Mouse (Mus musculus): Measurements from ENCODE around the gene Fyn. TPM values are rescaled to one million over a fixed set of nuclear protein-coding genes. Genes with fewer than 3 reads are reported as not detected.

Fyn gene
- total and polyA plus RNA-seq, 3 experiments: 14.9 to 42.4 (median 19.9) TPM

- in situ Hi-C loops (cut with MboI; ENCODE audit: low pct_ligation_motif_present, low pct_unique_long_range_greater_than_20kb, low sequenced_read_pairs): no loop called here
- no peak overlapping the region for H3K4me3 ChIP-seq (replicated peaks in 1 of 3; ENCODE audit: low read depth in 2 of 3, low read length in 2 of 3, poor library complexity in 1 of 3)
- peaks cover 0 to 43% of the 10 kb centered on the region in 2 experiments for H3K36me3 ChIP-seq (replicated peaks in 1 of 2; ENCODE audit: control insufficient read depth in 1 of 2, insufficient read depth in 1 of 2, low read length in 1 of 2)
These were observed 118.1 kb downstream of the Fyn start for GRCm38 (mm10) chr10:39486501-39487450.

GRCm38 (mm10) chr10:39487740-39488415, 119.2 kb downstream of the Fyn start:
- Histone ChIP-seq H3K27ac (ENCODE audit: insufficient read depth, low read depth) (no peak overlapping the region), H3K9ac (ENCODE audit: insufficient read depth, low read depth) (no peak overlapping the region), H3K4me2 (ENCODE audit: insufficient read depth, low read depth, poor library complexity, severe bottlenecking) (no peak overlapping the region), H3K79me2 (replicated peaks; ENCODE audit: control insufficient read depth, extremely low read depth, insufficient read depth, poor library complexity, severe bottlenecking) (no peaks in the 10 kb centered on the region), H3K36me3 (replicated peaks in 1 of 2; ENCODE audit: control insufficient read depth in 1 of 2, insufficient read depth in 1 of 2, low read length in 1 of 2) (peaks cover 0 to 37% of the 10 kb centered on the region in 2 experiments), H3K9me3 (replicated peaks; ENCODE audit: low read length) (peaks cover 8% of the 10 kb centered on the region), H3K4me1 (ENCODE audit: control insufficient read depth in 1 of 2, insufficient read depth in 2 of 2) (peaks cover 4 to 53% of the 10 kb centered on the region in 2 experiments), H3K4me3 (replicated peaks in 1 of 3; ENCODE audit: low read depth in 2 of 3, low read length in 2 of 3, poor library complexity in 1 of 3) (no peak overlapping the region), H3K27me3 (replicated peaks) (no peaks in the 10 kb centered on the region)
- in situ Hi-C loops (cut with MboI; ENCODE audit: low pct_ligation_motif_present, low pct_unique_long_range_greater_than_20kb, low sequenced_read_pairs) (no loop called here), dilution Hi-C loops (cut with MboI; ENCODE audit: extremely low pct_ligation_motif_present, extremely low pct_unique_long_range_greater_than_20kb, low sequenced_read_pairs) (no loop called here)
- TF ChIP-seq MYC (IDR thresholded peaks at IDR 0.05; ENCODE audit: low read depth, low read length) (no peak), ETS1 (conservative IDR thresholded peaks at IDR 0.05; ENCODE audit: low read depth, low read length) (no peak), CHD1 (IDR thresholded peaks at IDR 0.05; ENCODE audit: low read depth, low read length) (no peak), ZC3H11A (IDR thresholded peaks at IDR 0.05; ENCODE audit: low read depth, low read length) (no peak), HCFC1 (IDR thresholded peaks at IDR 0.05; ENCODE audit: low read depth, low read length) (no peak), NRF1 (IDR thresholded peaks at IDR 0.05; ENCODE audit: low read depth, low read length) (no peak), E2F4 (IDR thresholded peaks at IDR 0.05; ENCODE audit: insufficient replicate concordance, low read depth, low read length) (no peak), MAZ (IDR thresholded peaks at IDR 0.05; ENCODE audit: low read depth, low read length) (no peak)
- DNase-seq (ENCODE audit: extremely low read depth): no peak

More at GRCm38 (mm10) chr10:39486501-39487450, 118.1 kb downstream of the Fyn start:
- Histone ChIP-seq H3K9me3 (replicated peaks; ENCODE audit: low read length) (peaks cover 8% of the 10 kb centered on the region), H3K79me2 (replicated peaks; ENCODE audit: control insufficient read depth, extremely low read depth, insufficient read depth, poor library complexity, severe bottlenecking) (no peaks in the 10 kb centered on the region), H3K27ac (ENCODE audit: insufficient read depth, low read depth) (no peak overlapping the region), H3K4me2 (ENCODE audit: insufficient read depth, low read depth, poor library complexity, severe bottlenecking) (no peak overlapping the region), H3K27me3 (replicated peaks) (no peaks in the 10 kb centered on the region), H3K9ac (ENCODE audit: insufficient read depth, low read depth) (no peak overlapping the region), H3K4me1 (ENCODE audit: control insufficient read depth in 1 of 2, insufficient read depth in 2 of 2) (peaks cover 0 to 42% of the 10 kb centered on the region in 2 experiments; a peak in 2 of 4 replicates)
- no peak for DNase-seq (ENCODE audit: extremely low read depth)
- TF ChIP-seq ZKSCAN1 (IDR thresholded peaks at IDR 0.05; ENCODE audit: borderline replicate concordance, low read depth, low read length): no peak
- no peak for TF ChIP-seq TBP (conservative IDR thresholded peaks at IDR 0.05; ENCODE audit: low read depth, low read length)
- dilution Hi-C loops (cut with MboI; ENCODE audit: extremely low pct_ligation_motif_present, extremely low pct_unique_long_range_greater_than_20kb, low sequenced_read_pairs): no loop called here
